In the genomic region with DNA sequence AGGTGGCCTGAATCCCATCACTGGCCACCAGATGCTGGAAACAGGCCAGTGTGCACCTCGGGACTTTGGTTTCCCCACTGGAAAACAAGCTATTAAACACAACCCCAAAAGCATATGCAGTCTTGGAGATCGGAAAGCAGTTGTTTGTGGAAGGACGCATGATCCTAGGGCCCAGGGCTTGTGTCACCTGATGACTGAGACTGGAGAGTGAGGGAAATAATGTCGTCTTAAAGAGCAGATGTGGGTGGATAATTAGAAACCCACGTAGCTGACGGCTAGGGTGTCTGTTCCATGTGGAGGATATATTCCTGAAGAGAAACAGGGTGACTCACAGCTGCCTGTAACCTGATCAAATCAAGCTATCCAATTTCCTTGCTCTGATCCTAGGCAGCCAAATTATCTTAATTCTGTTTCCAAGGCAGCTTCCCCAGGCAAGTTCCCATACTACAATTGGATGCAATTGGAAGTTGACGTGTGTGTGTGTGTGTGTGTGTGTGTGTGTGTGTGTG, we compare ENCODE assay signal across 22 mouse cellular contexts. TPM values are rescaled to one million over a fixed set of nuclear protein-coding genes. Genes with fewer than 3 reads are reported as not detected.
DNase-seq lines count a peak whose midpoint lies in the region; ATAC-seq and TF ChIP-seq lines count a peak whose summit lies in the region.
"Had no signal": no experiment of that assay in that cellular context is flagged by ENCODE, and none has a peak within 500 bp of the region (broad histone marks: within the 10 kb centered on the region; RNA-seq: fewer than 3 reads in every experiment).

No protein-coding gene starts in this region.

- H3K9ac ChIP-seq in embryonic facial prominence, embryonic 14.5 days (ENCODE audit: low read depth, low read length) = no peak overlapping the region
- H3K9ac ChIP-seq: liver, embryonic 14.5 days had no signal

- intact Hi-C loops in gastrocnemius, adult 2 months (cut with DNase I) = loop anchor here (10.0 kb wide), 1 partner anchor 109 kb away; no protein-coding TSS in a partner anchor
- intact Hi-C loops in gastrocnemius, postnatal 36 days (cut with DNase I) = no loop called here

- H3K27me3 ChIP-seq in embryonic facial prominence, embryonic 14.5 days (replicated peaks; ENCODE audit: control insufficient read depth, insufficient read depth, low read length) = no peaks in the 10 kb centered on the region

- WGBS in embryonic facial prominence, embryonic 14.5 days = 19% methylated on average over 7 of the region's 7 CpGs

- H3K4me1 ChIP-seq in embryonic facial prominence, embryonic 14.5 days (ENCODE audit: control insufficient read depth, insufficient read depth, low read length) = no peaks in the 10 kb centered on the region
- H3K4me1 ChIP-seq: forebrain, embryonic 10.5 days had no signal

- peak overlapping the region; percentile 83 for H3K27ac ChIP-seq in gastrocnemius, adult 2 months
- no peak overlapping the region for H3K27ac ChIP-seq in embryonic facial prominence, embryonic 14.5 days (replicated peaks; ENCODE audit: low read depth, low read length)
- H3K27ac ChIP-seq: forebrain, embryonic 10.5 days; heart, adult 2 months; layer of hippocampus, adult 2 months; liver, embryonic 14.5 days had no signal

- no peak overlapping the region for H3K4me3 ChIP-seq in gastrocnemius, adult 2 months
- H3K4me3 ChIP-seq in embryonic facial prominence, embryonic 14.5 days (ENCODE audit: low read depth, low read length) = no peak overlapping the region
- H3K4me3 ChIP-seq: forebrain, embryonic 10.5 days; heart, adult 2 months; layer of hippocampus, adult 2 months had no signal

- DNase-seq in gastrocnemius, adult 2 months = peak; percentile 33
- no peak for DNase-seq in gastrocnemius, postnatal 36 days
- peak; percentile 48 for DNase-seq in testis, postnatal 10 days (ENCODE audit: low spot score)
- no peak for DNase-seq in testis, postnatal 14 days (ENCODE audit: low spot score)
- DNase-seq in embryonic facial prominence, embryonic 14.5 days (ENCODE audit: low spot score) = peak; percentile 69
- no peak for DNase-seq in T-cell, adult 2 months (ENCODE audit: low spot score)
- DNase-seq in natural killer cell, adult 2 months (ENCODE audit: low spot score in 2 of 2) = no peak
- DNase-seq: adrenal gland, adult 2 months; cerebellum, adult 11 months; cerebellum, postnatal 25 days; heart, adult 2 months; kidney, adult 9 months; left cerebral cortex, postnatal 4 days; midbrain, embryonic 14.5 days had no signal

- no peaks in the 10 kb centered on the region for H3K36me3 ChIP-seq in embryonic facial prominence, embryonic 14.5 days (ENCODE audit: control insufficient read depth, insufficient read depth, low read length)
- H3K36me3 ChIP-seq: forebrain, embryonic 10.5 days had no signal

- ATAC-seq in embryonic facial prominence, embryonic 14.5 days (ENCODE audit: low read depth) = peak; percentile 92
- ATAC-seq: lung, postnatal 0 days had no signal

- TF ChIP-seq CTCF in gastrocnemius, adult 2 months (IDR thresholded peaks at IDR 0.05) = no peak

- H3K9me3 ChIP-seq in embryonic facial prominence, embryonic 14.5 days (ENCODE audit: control insufficient read depth, low read length) = no peaks in the 10 kb centered on the region
- H3K9me3 ChIP-seq: forebrain, embryonic 10.5 days had no signal

- no peak overlapping the region for H3K4me2 ChIP-seq in embryonic facial prominence, embryonic 14.5 days (ENCODE audit: low read depth, low read length)

RNA-seq across cellular contexts. Expression of a gene that starts 31.1 kb away (rescaled TPM):
- 10 to 100 TPM; 16.9 to 21.3 TPM for total RNA-seq in gastrocnemius, adult 2 months (2021)
- 10 to 100 TPM; 12.6 to 19.5 TPM for total RNA-seq in gastrocnemius, postnatal 36 days (2021)
- polyA plus RNA-seq in embryonic facial prominence, embryonic 14.5 days (2014; fragmentation: Nextera tagmentation; extraction: Ambion mirVana) = 1.00 and 2.2 TPM in 2 replicates
- total RNA-seq: adrenal gland, adult 2 months; layer of hippocampus, adult 2 months; left cerebral cortex, adult 18-20 months; left cerebral cortex, postnatal 4 days; megakaryocyte, adult 5-6 weeks had no signal
- polyA plus RNA-seq: adrenal gland, adult 2 months; brain, embryonic 14.5 days; forebrain, embryonic 10.5 days; heart, adult 2 months; liver, embryonic 14.5 days; lung, postnatal 0 days; midbrain, embryonic 14.5 days had no signal

RNA-seq across cellular contexts. Expression of a gene that starts 38.3 kb away (rescaled TPM):
- total RNA-seq in gastrocnemius, adult 2 months (2021) = under 1 TPM in 1 of 2 experiments, not detected in 1; 0.28 TPM
- not detected for total RNA-seq in gastrocnemius, postnatal 36 days (2021)
- 0.20 and 0.45 TPM in 2 replicates for polyA plus RNA-seq in embryonic facial prominence, embryonic 14.5 days (2014; fragmentation: Nextera tagmentation; extraction: Ambion mirVana)
- total RNA-seq: heart, adult 2 months; layer of hippocampus, adult 2 months; left cerebral cortex, adult 18-20 months; left cerebral cortex, postnatal 4 days had no signal
- polyA plus RNA-seq: forebrain, embryonic 10.5 days; midbrain, embryonic 14.5 days; neural tube, embryonic 11.5 days had no signal

Comparison
In these comparisons a context has a peak if more than half of its experiments do, and no peak if none do; other contexts are left out.
1. DNase-seq: peak in gastrocnemius, adult 2 months (single experiment), testis, postnatal 10 days (single experiment) and embryonic facial prominence, embryonic 14.5 days (single experiment); none in gastrocnemius, postnatal 36 days (0 of 2), testis, postnatal 14 days (single experiment), T-cell, adult 2 months (single experiment) and natural killer cell, adult 2 months (0 of 2).